Mouse (Mus musculus): Measurements from ENCODE around the gene Hccs.

- TF ChIP-seq CTCF (IDR thresholded peaks at IDR 0.05; ENCODE audit: low read depth) (no peak), EP300 (optimal IDR thresholded peaks at IDR 0.05) (no peak)
These were observed 959 bp downstream of the Hccs start for GRCm38 (mm10) chrX:169319066-169319760.

Data from stomach, postnatal 0 days (tissue).